Mouse (Mus musculus) CH12.LX (cell line): Measurements from ENCODE around the gene Elavl3. TPM values are rescaled to one million over a fixed set of nuclear protein-coding genes. Genes with fewer than 3 reads are reported as not detected.

Experiments used
- DNase-seq: peaks from one replicate; pipeline ENCODE4 v3.0.0-alpha.2; 2013; ENCODE audit errors: extremely low read depth
- H3K27ac ChIP-seq: 2 replicates; pipeline ENCODE4 v1.5.1; 2012; ENCODE audit warnings: low read depth, mild to moderate bottlenecking, control low read depth, moderate library complexity; ENCODE audit not compliant: insufficient read depth
- H3K27me3 ChIP-seq: replicated peaks from 2 replicates; pipeline ENCODE3; 2012; ENCODE audit warnings: inconsistent platforms
- H3K36me3 ChIP-seq, 2 experiments: replicated peaks in 1 of 2; 2 replicates each; pipeline versions ENCODE3 to v1.6.1; 2012; ENCODE audit warnings: inconsistent platforms in 1 of 2, low read length in 1 of 2, mild to moderate bottlenecking in 1 of 2, mixed read lengths in 1 of 2, moderate library complexity in 1 of 2; ENCODE audit not compliant: control insufficient read depth in 1 of 2, insufficient read depth in 1 of 2
- H3K4me1 ChIP-seq, 2 experiments: 2 replicates each; pipeline ENCODE4 v1.6.1; 2012; ENCODE audit warnings: inconsistent platforms in 1 of 2, moderate library complexity in 1 of 2; ENCODE audit not compliant: insufficient read depth in 2 of 2, control insufficient read depth in 1 of 2
- H3K4me2 ChIP-seq: 2 replicates; pipeline ENCODE4 v1.6.1; 2012; ENCODE audit warnings: low read depth, mild to moderate bottlenecking, control low read depth; ENCODE audit not compliant: poor library complexity, insufficient read depth, severe bottlenecking
- H3K4me3 ChIP-seq, 3 experiments: fragments of 150-350 bp in 1 of 3; sonication (generic) in 1 of 3; replicated peaks in 1 of 3; 2 replicates each; pipeline versions ENCODE3 to v1.5.1; 2011 to 2012; ENCODE audit warnings: low read depth in 2 of 3, low read length in 2 of 3, mild to moderate bottlenecking in 2 of 3, moderate library complexity in 2 of 3, control low read depth in 1 of 3, improper control_type of control experiment in 1 of 3, inconsistent platforms in 1 of 3, mixed read lengths in 1 of 3; ENCODE audit not compliant: poor library complexity in 1 of 3
- H3K79me2 ChIP-seq: replicated peaks from 2 replicates; pipeline ENCODE4 v1.6.1; 2012; ENCODE audit warnings: mild to moderate bottlenecking, moderate library complexity; ENCODE audit not compliant: control insufficient read depth, poor library complexity, insufficient read depth, severe bottlenecking; ENCODE audit errors: extremely low read depth
- H3K9ac ChIP-seq: 2 replicates; pipeline ENCODE4 v1.6.1; 2012; ENCODE audit warnings: low read depth, mild to moderate bottlenecking, control low read depth, moderate library complexity; ENCODE audit not compliant: insufficient read depth
- H3K9me3 ChIP-seq: replicated peaks from 2 replicates; pipeline ENCODE3; 2012; ENCODE audit warnings: low read length, inconsistent platforms, mixed read lengths
- BHLHE40 ChIP-seq: IDR thresholded peaks from 2 replicates; pipeline ENCODE4 v1.6.1; 2011; ENCODE audit warnings: mild to moderate bottlenecking, low read depth, low read length, improper control_type of control experiment
- CHD1 ChIP-seq: IDR thresholded peaks from 2 replicates; pipeline ENCODE4 v1.6.1; 2012; ENCODE audit warnings: low read depth, low read length, improper control_type of control experiment, inconsistent platforms
- CHD2 ChIP-seq: IDR thresholded peaks from 2 replicates; pipeline ENCODE4 v1.6.1; 2011; ENCODE audit warnings: low read length, improper control_type of control experiment
- E2F4 ChIP-seq: IDR thresholded peaks from 2 replicates; pipeline ENCODE4 v1.6.1; 2011; ENCODE audit warnings: low read depth, low read length, improper control_type of control experiment; ENCODE audit not compliant: insufficient replicate concordance
- ELF1 ChIP-seq: IDR thresholded peaks from 2 replicates; pipeline ENCODE4 v1.6.1; 2014; ENCODE audit warnings: low read depth, mild to moderate bottlenecking, inconsistent platforms, low read length, improper control_type of control experiment
- EP300 ChIP-seq: IDR thresholded peaks from 2 replicates; pipeline ENCODE4 v1.6.1; 2011; ENCODE audit warnings: low read length, improper control_type of control experiment
- ETS1 ChIP-seq: conservative IDR thresholded peaks from 2 replicates; pipeline ENCODE4 v1.6.1; 2012; ENCODE audit warnings: low read depth, mild to moderate bottlenecking, inconsistent platforms, low read length, improper control_type of control experiment, moderate library complexity
- IRF4 ChIP-seq: IDR thresholded peaks from 2 replicates; pipeline ENCODE4 v1.6.1; 2014; ENCODE audit warnings: low read depth, mild to moderate bottlenecking, inconsistent platforms, low read length, improper control_type of control experiment
- JUN ChIP-seq: IDR thresholded peaks from 2 replicates; pipeline ENCODE4 v1.6.1; 2011; ENCODE audit warnings: low read depth, mild to moderate bottlenecking, low read length, improper control_type of control experiment, moderate library complexity; ENCODE audit not compliant: insufficient read depth
- JUND ChIP-seq: conservative IDR thresholded peaks from 2 replicates; pipeline ENCODE4 v1.6.1; 2011; ENCODE audit warnings: low read depth, low read length, improper control_type of control experiment
- KAT2A ChIP-seq: IDR thresholded peaks from 2 replicates; pipeline ENCODE4 v1.6.1; 2012; ENCODE audit warnings: low read length, improper control_type of control experiment, inconsistent platforms; ENCODE audit not compliant: insufficient replicate concordance
- MAFK ChIP-seq: IDR thresholded peaks from 2 replicates; pipeline ENCODE4 v1.6.1; 2011; ENCODE audit warnings: low read length, improper control_type of control experiment; ENCODE audit not compliant: insufficient replicate concordance
- MEF2A ChIP-seq: IDR thresholded peaks from 2 replicates; pipeline ENCODE4 v1.6.1; 2014; ENCODE audit warnings: low read depth, mild to moderate bottlenecking, inconsistent platforms, low read length, improper control_type of control experiment, borderline replicate concordance
- MYC ChIP-seq: IDR thresholded peaks from 2 replicates; pipeline ENCODE4 v1.6.1; 2011; ENCODE audit warnings: low read depth, mild to moderate bottlenecking, improper control_type of control experiment, low read length
- NELFE ChIP-seq: IDR thresholded peaks from 2 replicates; pipeline ENCODE4 v1.6.1; 2011; ENCODE audit warnings: low read depth, low read length, improper control_type of control experiment
- NRF1 ChIP-seq: IDR thresholded peaks from 2 replicates; pipeline ENCODE4 v1.6.1; 2014; ENCODE audit warnings: low read depth, mild to moderate bottlenecking, inconsistent platforms, low read length, improper control_type of control experiment, moderate library complexity
- POLR2AphosphoS2 ChIP-seq: IDR thresholded peaks from 2 replicates; pipeline ENCODE4 v1.6.1; 2011; ENCODE audit warnings: low read depth, low read length, improper control_type of control experiment
- RCOR1 ChIP-seq: conservative IDR thresholded peaks from 2 replicates; pipeline ENCODE4 v1.6.1; 2012; ENCODE audit warnings: low read depth, mild to moderate bottlenecking, inconsistent platforms, low read length, improper control_type of control experiment
- SIN3A ChIP-seq: IDR thresholded peaks from 2 replicates; pipeline ENCODE4 v1.6.1; 2012; ENCODE audit warnings: low read length, improper control_type of control experiment, inconsistent platforms
- TCF12 ChIP-seq: IDR thresholded peaks from 2 replicates; pipeline ENCODE4 v1.6.1; 2014; ENCODE audit warnings: low read depth, mild to moderate bottlenecking, inconsistent platforms, low read length, improper control_type of control experiment
- UBTF ChIP-seq: IDR thresholded peaks from 2 replicates; pipeline ENCODE4 v1.6.1; 2012; ENCODE audit warnings: low read depth, mild to moderate bottlenecking, inconsistent platforms, low read length, improper control_type of control experiment, moderate library complexity
- ZC3H11A ChIP-seq: IDR thresholded peaks from 2 replicates; pipeline ENCODE4 v1.6.1; 2012; ENCODE audit warnings: low read depth, mild to moderate bottlenecking, inconsistent platforms, low read length, improper control_type of control experiment
- ZKSCAN1 ChIP-seq: IDR thresholded peaks from 2 replicates; pipeline ENCODE4 v1.6.1; 2012; ENCODE audit warnings: low read depth, inconsistent platforms, low read length, improper control_type of control experiment, borderline replicate concordance
- ZNF384 ChIP-seq: IDR thresholded peaks from 2 replicates; pipeline ENCODE4 v1.6.1; 2012; ENCODE audit warnings: low read depth, low read length, improper control_type of control experiment, inconsistent platforms
- dilution Hi-C: fragments of 300-500 bp; cut with MboI; formaldehyde crosslinking; loops from 2 replicates; pipeline ENCODE4 v1.14.3; 2020; ENCODE audit warnings: low sequenced_read_pairs; ENCODE audit not compliant: extremely low pct_unique_long_range_greater_than_20kb, extremely low pct_ligation_motif_present
- in situ Hi-C: fragments of 300-500 bp; cut with MboI; formaldehyde crosslinking; loops from 3 replicates; pipeline ENCODE4 v1.14.3; 2019; ENCODE audit warnings: low sequenced_read_pairs, low pct_ligation_motif_present, low pct_unique_long_range_greater_than_20kb, mixed read lengths
- polyA plus RNA-seq: library from polyadenylated mRNA; unstranded; fragments of >175 nt; gene quantifications from 2 replicates; pipeline ENCODE4 v1.2.1, GENCODE M21; 2012; ENCODE audit warnings: low read depth; ENCODE audit not compliant: insufficient read length
- total RNA-seq, 2 experiments: library from RNA; depleted of rRNA; stranded (reverse); fragments of 300-350 nt in 1 of 2; fragments of >200 nt in 1 of 2; gene quantifications; 2 replicates each; pipeline ENCODE4 v1.2.3; 2012 to 2014

The Elavl3 gene
- total and polyA plus RNA-seq, 3 experiments = 0.04 to 0.06 TPM; not detected in 1

DNA sequence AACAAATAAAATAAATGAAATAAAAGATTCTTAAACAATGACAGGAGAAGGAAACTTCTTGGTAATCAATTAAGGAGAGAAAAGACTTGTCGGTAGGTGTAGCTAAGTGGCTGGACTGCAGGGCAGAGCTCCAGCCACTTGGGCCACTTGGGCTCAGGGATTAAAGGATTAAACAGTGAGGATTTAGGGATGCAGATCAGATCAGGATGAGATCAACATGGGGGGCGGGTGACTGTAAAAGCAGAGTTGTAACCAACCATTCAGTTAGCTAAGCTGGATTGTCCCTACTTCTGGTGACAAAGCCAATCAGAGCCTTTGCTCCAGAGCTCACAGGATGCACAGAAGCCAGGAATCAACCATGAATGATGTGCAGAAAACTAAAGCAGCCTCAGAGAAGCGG is 67.9 kb downstream of the Elavl3 start:
- no peak overlapping the region for H3K9ac ChIP-seq
- no peaks in the 10 kb centered on the region for H3K36me3 ChIP-seq
- H3K79me2 ChIP-seq = no peaks in the 10 kb centered on the region
- TF ChIP-seq UBTF (no peak), IRF4 (no peak), SIN3A (no peak), POLR2AphosphoS2 (no peak), RCOR1 (no peak), EP300 (no peak), CHD1 (no peak), MEF2A (no peak), E2F4 (no peak), JUN (no peak), NRF1 (no peak), TCF12 (no peak)
- DNase-seq = no peak
- no peaks in the 10 kb centered on the region for H3K9me3 ChIP-seq
- peaks cover 79% of the 10 kb centered on the region for H3K27me3 ChIP-seq
- no peak overlapping the region for H3K27ac ChIP-seq
- H3K4me2 ChIP-seq = no peak overlapping the region
- dilution Hi-C loops = no loop called here
- in situ Hi-C loops = no loop called here
- no peak overlapping the region for H3K4me3 ChIP-seq
- no peaks in the 10 kb centered on the region for H3K4me1 ChIP-seq

GRCm38 (mm10) chr9:21978398-21979128 is 73.3 kb downstream of the Elavl3 start:
- Histone ChIP-seq H3K9me3 (no peaks in the 10 kb centered on the region), H3K79me2 (no peaks in the 10 kb centered on the region), H3K27me3 (peaks cover 74% of the 10 kb centered on the region), H3K4me2 (no peak overlapping the region), H3K36me3 (no peaks in the 10 kb centered on the region), H3K4me1 (no peaks in the 10 kb centered on the region), H3K27ac (no peak overlapping the region), H3K9ac (no peak overlapping the region), H3K4me3 (no peak overlapping the region)
- dilution Hi-C loops (no loop called here), in situ Hi-C loops (loop anchor here (5.0 kb wide), 1 partner anchor 179 kb away; the partner anchor contains the start of gene Pigyl)
- no peak for TF ChIP-seq ZKSCAN1
- no peak for TF ChIP-seq BHLHE40
- no peak for TF ChIP-seq MAFK
- TF ChIP-seq ETS1 = no peak
- TF ChIP-seq CHD2 = no peak
- no peak for TF ChIP-seq ZNF384
- no peak for TF ChIP-seq MYC
- TF ChIP-seq NELFE = no peak
- TF ChIP-seq ZC3H11A = no peak
- TF ChIP-seq POLR2AphosphoS2 = no peak
- TF ChIP-seq KAT2A = no peak
- TF ChIP-seq JUND = no peak
- TF ChIP-seq EP300 = no peak
- TF ChIP-seq ELF1 = no peak
- no peak for DNase-seq
